Mouse (Mus musculus) lung, adult 2 months (tissue): ENCODE measurements at regions not wholly inside any gene's neighbourhood (a gene's known extent, or its start where the extent isn't known, plus 50 kb on each side); places are given as distances from the start of the nearest gene placed in this dataset.

Source experiments
- DNase-seq: peaks from one replicate; pipeline ENCODE4 v3.0.0; 2022
- H3K4me1 ChIP-seq: fragments of 200-500 bp; 2 replicates; pipeline ENCODE4 v1.6.1; 2011; ENCODE audit warnings: low read length; ENCODE audit not compliant: control insufficient read depth, insufficient read depth
- H3K4me3 ChIP-seq: fragments of 200-500 bp; replicated peaks from 2 replicates; pipeline ENCODE3; 2011; ENCODE audit warnings: low read depth, mild to moderate bottlenecking, control low read depth, low read length; ENCODE audit errors: extremely low read depth
- CTCF ChIP-seq: fragments of 200-500 bp; IDR thresholded peaks from 2 replicates; pipeline ENCODE4 v1.5.1; 2011; ENCODE audit warnings: mild to moderate bottlenecking, low read length, control low read depth; ENCODE audit not compliant: insufficient read depth
- POLR2A ChIP-seq: fragments of 200-500 bp; IDR thresholded peaks from 2 replicates; pipeline ENCODE4 v1.6.1; 2011; ENCODE audit warnings: low read depth, mild to moderate bottlenecking, control low read depth, low read length, borderline replicate concordance; ENCODE audit errors: extremely low read depth
- WGBS: fragments of 180-500 bp; shearing (Covaris S2); methylation state at CpG from one replicate; pipeline ENCODE4 v1.1.7; 2018; 5-methylcytosine and 5-hydroxymethylcytosine counted together

- DNase-seq = no peak
- 64% methylated on average over 15 of the region's 15 CpGs for WGBS
- H3K4me3 ChIP-seq = no peak overlapping the region
- H3K4me1 ChIP-seq = peaks cover under 1% of the 10 kb centered on the region; the same call in 1 of the 2 replicates
- no peak for TF ChIP-seq POLR2A
- TF ChIP-seq CTCF = no peak
Measured at GRCm38 (mm10) chr6:99995970-99996956, 270.1 kb upstream of the Prok2 start.

- no peak for DNase-seq
- Histone ChIP-seq H3K4me1 (peaks cover 5% of the 10 kb centered on the region; the same call in 1 of the 2 replicates), H3K4me3 (no peak overlapping the region)
- no peak for TF ChIP-seq POLR2A
- no peak for TF ChIP-seq CTCF
- WGBS = 21% methylated on average over 3 of the region's 3 CpGs
Measured at GRCm38 (mm10) chr6:99994026-99994425, 267.8 kb upstream of the Prok2 start.

- WGBS = 23% methylated on average over 7 of the region's 7 CpGs
- no peak overlapping the region for H3K4me3 ChIP-seq
- DNase-seq = peak; percentile 68
- TF ChIP-seq CTCF (no peak), POLR2A (no peak)
- H3K4me1 ChIP-seq = peaks cover 8% of the 10 kb centered on the region
Measured at GRCm38 (mm10) chr6:99991079-99991478, 264.9 kb upstream of the Prok2 start.

- no peak for TF ChIP-seq CTCF
- no peak for TF ChIP-seq POLR2A
- H3K4me1 ChIP-seq = peaks cover 8% of the 10 kb centered on the region
- DNase-seq = no peak
- H3K4me3 ChIP-seq = no peak overlapping the region
- whole genome bisulfite sequencing = 81% methylated on average over 6 of the region's 6 CpGs
Measured at GRCm38 (mm10) chr6:99990604-99991003, 264.4 kb upstream of the Prok2 start.

- 69% methylated on average over 3 of the region's 3 CpGs for WGBS
- TF ChIP-seq CTCF (no peak), POLR2A (no peak)
- H3K4me3 ChIP-seq = no peak overlapping the region
- H3K4me1 ChIP-seq = peaks cover 8% of the 10 kb centered on the region
- no peak for DNase-seq
Measured at GRCm38 (mm10) chr6:99986449-99986848, 260.3 kb upstream of the Prok2 start.

- H3K4me1 ChIP-seq = peaks cover 3% of the 10 kb centered on the region; the same call in 1 of the 2 replicates
- 69% methylated on average over 5 of the region's 5 CpGs for WGBS
- TF ChIP-seq POLR2A = no peak
- TF ChIP-seq CTCF = no peak
- H3K4me3 ChIP-seq = no peak overlapping the region
- no peak for DNase-seq
Measured at GRCm38 (mm10) chr6:99985322-99985721, 259.1 kb upstream of the Prok2 start.

- 52% methylated on average over 10 of the region's 10 CpGs for WGBS
- Histone ChIP-seq H3K4me3 (no peak overlapping the region), H3K4me1 (peaks cover 3% of the 10 kb centered on the region; the same call in 1 of the 2 replicates)
- no peak for DNase-seq
- TF ChIP-seq POLR2A (no peak), CTCF (no peak)
Measured at GRCm38 (mm10) chr6:99984856-99985224, 258.6 kb upstream of the Prok2 start.

GRCm38 (mm10) chr6:99984057-99984855 lies 258.1 kb upstream of the Prok2 start:
- 29% methylated on average over 7 of the region's 7 CpGs for WGBS
- DNase-seq = no peak
- TF ChIP-seq CTCF = no peak
- no peak for TF ChIP-seq POLR2A
- H3K4me1 ChIP-seq = peaks cover 3% of the 10 kb centered on the region; the same call in 1 of the 2 replicates
- H3K4me3 ChIP-seq = no peak overlapping the region

GRCm38 (mm10) chr6:99979614-99980013 lies 253.4 kb upstream of the Prok2 start:
- DNase-seq = no peak

More at GRCm38 (mm10) chr6:99979614-99980013, 253.4 kb upstream of the Prok2 start:
- H3K4me1 ChIP-seq = no peaks in the 10 kb centered on the region
- no peak for TF ChIP-seq POLR2A
- 75% methylated on average over 5 of the region's 5 CpGs for WGBS
- no peak overlapping the region for H3K4me3 ChIP-seq
